In the genomic region with DNA sequence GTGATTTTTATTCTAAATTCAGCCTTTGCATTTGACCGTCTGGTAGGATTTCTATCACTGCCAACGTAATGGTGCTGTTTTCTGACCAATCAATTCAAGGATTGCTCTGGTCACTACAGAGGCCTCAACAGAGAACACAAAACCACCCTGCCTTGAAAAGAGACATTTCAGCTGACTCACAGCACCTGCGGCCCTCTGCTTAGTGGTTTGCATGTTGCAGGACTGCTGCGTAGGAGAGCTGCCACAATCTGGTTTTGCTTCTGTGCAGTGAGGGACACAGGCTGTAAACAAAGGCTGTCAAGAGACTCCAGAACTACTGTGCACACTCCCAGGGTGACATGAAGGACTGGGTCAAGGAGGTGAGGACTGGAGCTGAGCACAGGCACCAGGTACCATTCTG, we compare ENCODE assay signal across 22 mouse cellular contexts. TPM values are rescaled to one million over a fixed set of nuclear protein-coding genes. Genes with fewer than 3 reads are reported as not detected.
DNase-seq lines count a peak whose midpoint lies in the region; ATAC-seq lines count a peak whose summit lies in the region.
"Had no signal": no experiment of that assay in that cellular context is flagged by ENCODE, and none has a peak within 500 bp of the region (broad histone marks: within the 10 kb centered on the region; RNA-seq: fewer than 3 reads in every experiment).

No protein-coding gene starts in this region.

- WGBS in heart, embryonic 13.5 days, result 84% methylated on average over 4 of the region's 4 CpGs

- DNase-seq in heart, postnatal 36 days, result no peak
- peak; percentile 34 to 60 for DNase-seq in layer of hippocampus, adult 8-10 months (ENCODE audit: low spot score in 2 of 2)
- DNase-seq in layer of hippocampus, postnatal 10 days (ENCODE audit: low spot score in 2 of 2), result no peak
- DNase-seq in A20 (ENCODE audit: low read depth, low spot score), result peak; percentile 51
- peak; percentile 59 for DNase-seq in layer of hippocampus, adult 9-11 months
- no peak for DNase-seq in neural tube, embryonic 10.5 days (ENCODE audit: extremely low spot score, low spot score)
- DNase-seq: adrenal gland, adult 2 months; adrenal gland, postnatal 25 days; cerebellum, adult 2 months; cerebellum, postnatal 10 days; gastrocnemius, postnatal 10 days; heart, adult 18-20 months; heart, postnatal 14 days had no signal

- H3K4me3 ChIP-seq in heart, embryonic 13.5 days, result no peak overlapping the region
- H3K4me3 ChIP-seq: embryonic facial prominence, embryonic 10.5 days; erythroblast, embryonic 14.5 days; forebrain, embryonic 10.5 days; heart, embryonic 10.5 days; heart, embryonic 15.5 days; hindbrain, embryonic 10.5 days had no signal

- peaks cover 26% of the 10 kb centered on the region for H3K4me1 ChIP-seq in heart, embryonic 13.5 days
- H3K4me1 ChIP-seq: embryonic facial prominence, embryonic 10.5 days; forebrain, embryonic 10.5 days; hindbrain, embryonic 10.5 days had no signal

- H3K27ac ChIP-seq in heart, embryonic 13.5 days (replicated peaks), result no peak overlapping the region
- H3K27ac ChIP-seq: embryonic facial prominence, embryonic 10.5 days; forebrain, embryonic 10.5 days; heart, embryonic 10.5 days; heart, embryonic 15.5 days; hindbrain, embryonic 10.5 days; hindbrain, embryonic 14.5 days had no signal

- H3K9me3 ChIP-seq in heart, embryonic 13.5 days, result no peaks in the 10 kb centered on the region
- H3K9me3 ChIP-seq: embryonic facial prominence, embryonic 10.5 days; forebrain, embryonic 10.5 days; heart, embryonic 10.5 days; heart, embryonic 15.5 days; hindbrain, embryonic 10.5 days had no signal

- H3K27me3 ChIP-seq in heart, embryonic 13.5 days (replicated peaks), result no peaks in the 10 kb centered on the region
- H3K27me3 ChIP-seq: heart, embryonic 15.5 days had no signal

- H3K4me2 ChIP-seq in heart, embryonic 13.5 days, result no peak overlapping the region
- H3K4me2 ChIP-seq: heart, embryonic 15.5 days; hindbrain, embryonic 14.5 days had no signal

- intact Hi-C loops in heart, postnatal 36 days (cut with DNase I), result no loop called here

- peaks cover 99% of the 10 kb centered on the region for H3K36me3 ChIP-seq in heart, embryonic 13.5 days

- no peak for ATAC-seq in heart, embryonic 13.5 days (ENCODE audit: extremely low read depth, insufficient number of reproducible peaks, low FRiP score, low TSS enrichment)
- ATAC-seq: forebrain, embryonic 14.5 days had no signal

- H3K9ac ChIP-seq in heart, embryonic 13.5 days, result peak overlapping the region; percentile 21; the same call in 1 of the 2 replicates
- H3K9ac ChIP-seq: heart, embryonic 15.5 days; hindbrain, embryonic 14.5 days had no signal

RNA-seq across cellular contexts. Expression of gene Ptpn11, which starts 40.5 kb away (rescaled TPM):
- polyA plus RNA-seq in heart, embryonic 13.5 days (2015; fragmentation: Nextera tagmentation; extraction: Ambion mirVana), result 18.4 and 20.0 TPM in 2 replicates
- 100 to 1,000 TPM; 166 to 210 TPM for total RNA-seq in heart, postnatal 36 days (2021)
- 100 to 1,000 TPM in 2 of 4 experiments, 10 to 100 TPM in 2; 97.1 to 101 (median 99.7) TPM for total RNA-seq in layer of hippocampus, adult 8-10 months (2022)
- total RNA-seq in layer of hippocampus, postnatal 10 days (2021), result 10 to 100 TPM; 78.1 to 82.4 TPM

RNA-seq across cellular contexts. Expression of gene Rpl6, which starts 53.6 kb away (rescaled TPM):
- polyA plus RNA-seq in heart, embryonic 13.5 days (2015; fragmentation: Nextera tagmentation; extraction: Ambion mirVana), result 368 and 390 TPM in 2 replicates
- total RNA-seq in heart, postnatal 36 days (2021), result 100 to 1,000 TPM; 519 to 543 TPM
- total RNA-seq in layer of hippocampus, adult 8-10 months (2022), result 100 to 1,000 TPM; 517 to 564 (median 525) TPM
- 100 to 1,000 TPM; 520 to 542 TPM for total RNA-seq in layer of hippocampus, postnatal 10 days (2021)

Comparison
In these comparisons a context has a peak if more than half of its experiments do, and no peak if none do; other contexts are left out.
1. DNase-seq: peak in layer of hippocampus, adult 8-10 months (2 of 2), A20 (single experiment) and layer of hippocampus, adult 9-11 months (single experiment); none in heart, postnatal 36 days (0 of 2), layer of hippocampus, postnatal 10 days (0 of 2) and neural tube, embryonic 10.5 days (single experiment).